Mouse (Mus musculus) limb, embryonic 15.5 days (tissue): ENCODE data around the gene Ankrd28. TPM values are rescaled to one million over a fixed set of nuclear protein-coding genes. Genes with fewer than 3 reads are reported as not detected.

Source experiments
- ATAC-seq: fragments of 200-750 bp; cut with Nextera tagmentation; 2 replicates; pipeline ENCODE4 v1.8.0; 2017; ENCODE audit warnings: low read depth, moderate TSS enrichment; ENCODE audit not compliant: insufficient number of reproducible peaks, low FRiP score, low TSS enrichment
- H3K27ac ChIP-seq: fragments of 300-500 bp; sonication (generic); 2 replicates; pipeline ENCODE4 v1.5.1; 2015; ENCODE audit warnings: moderate library complexity, mild to moderate bottlenecking, inconsistent platforms
- H3K27me3 ChIP-seq: fragments of 300-500 bp; sonication (generic); 2 replicates; pipeline ENCODE4 v1.6.1; 2015; ENCODE audit warnings: inconsistent platforms
- H3K36me3 ChIP-seq: fragments of 300-500 bp; sonication (generic); 2 replicates; pipeline ENCODE4 v1.6.1; 2015; ENCODE audit warnings: inconsistent platforms
- H3K4me1 ChIP-seq: fragments of 300-500 bp; sonication (generic); 2 replicates; pipeline ENCODE4 v1.6.1; 2015; ENCODE audit warnings: inconsistent platforms
- H3K4me2 ChIP-seq: fragments of 300-500 bp; sonication (generic); 2 replicates; pipeline ENCODE4 v1.6.1; 2015; ENCODE audit warnings: mild to moderate bottlenecking, inconsistent platforms
- H3K4me3 ChIP-seq: fragments of 300-500 bp; sonication (generic); 2 replicates; pipeline ENCODE4 v1.5.1; 2015; ENCODE audit warnings: mild to moderate bottlenecking, inconsistent platforms
- H3K9ac ChIP-seq: fragments of 300-500 bp; sonication (generic); 2 replicates; pipeline ENCODE4 v1.6.1; 2015; ENCODE audit warnings: inconsistent platforms
- H3K9me3 ChIP-seq: fragments of 300-500 bp; sonication (generic); 2 replicates; pipeline ENCODE4 v1.6.1; 2016; ENCODE audit warnings: inconsistent platforms
- WGBS: fragments of 180-500 bp; shearing (Covaris S2); methylation state at CpG from one replicate; pipeline ENCODE4 v1.1.7; 2015; 5-methylcytosine and 5-hydroxymethylcytosine counted together
- polyA plus RNA-seq: library from polyadenylated mRNA; unstranded; fragments of >200 nt; fragmentation: Nextera tagmentation; extraction: Ambion mirVana; gene quantifications from 2 replicates; pipeline ENCODE4 v1.2.1, GENCODE M21; 2015

Gene Ankrd28
- polyA plus RNA-seq, 1 experiment from 2014 or later, result 10.0 TPM

- WGBS, result 1% methylated on average over 44 of the region's 44 CpGs
- H3K9me3 ChIP-seq, result no peaks in the 10 kb centered on the region
- ATAC-seq, result peak; percentile 90
- no peaks in the 10 kb centered on the region for H3K27me3 ChIP-seq
- H3K4me2 ChIP-seq, result peak overlapping the region; percentile 44
- H3K4me3 ChIP-seq, result peak overlapping the region; percentile 27
- peak overlapping the region; percentile 98 for H3K27ac ChIP-seq
- peaks cover 4% of the 10 kb centered on the region; the same call in 1 of the 2 replicates for H3K36me3 ChIP-seq
- no peak overlapping the region for H3K9ac ChIP-seq
- H3K4me1 ChIP-seq, result peaks cover 91% of the 10 kb centered on the region
Observed at GRCm38 (mm10) chr14:31661671-31662554, 168.5 kb downstream of the Ankrd28 start.

- peaks cover 85% of the 10 kb centered on the region for H3K4me1 ChIP-seq
- WGBS, result 31% methylated on average over 7 of the region's 7 CpGs
- no peaks in the 10 kb centered on the region for H3K9me3 ChIP-seq
- H3K4me2 ChIP-seq, result no peak overlapping the region; the same call in 1 of the 2 replicates
- peak overlapping the region; percentile 98 for H3K27ac ChIP-seq
- H3K27me3 ChIP-seq, result no peaks in the 10 kb centered on the region
- ATAC-seq, result no peak
- H3K4me3 ChIP-seq, result no peak overlapping the region
- H3K36me3 ChIP-seq, result no peaks in the 10 kb centered on the region
- no peak overlapping the region for H3K9ac ChIP-seq
Observed at GRCm38 (mm10) chr14:31660312-31661093, 169.9 kb downstream of the Ankrd28 start.

GRCm38 (mm10) chr14:31659501-31660181 lies 170.8 kb downstream of the Ankrd28 start:
- Histone ChIP-seq H3K4me3 (no peak overlapping the region), H3K9ac (no peak overlapping the region), H3K36me3 (no peaks in the 10 kb centered on the region), H3K9me3 (no peaks in the 10 kb centered on the region), H3K27me3 (no peaks in the 10 kb centered on the region), H3K27ac (peak overlapping the region; percentile 98), H3K4me2 (no peak overlapping the region), H3K4me1 (peaks cover 80% of the 10 kb centered on the region)
- WGBS, result 15% methylated on average over 10 of the region's 10 CpGs
- 0 out of 2 replicates have a peak, but pooled peaks have one; percentile 26 for ATAC-seq

GRCm38 (mm10) chr14:31658126-31658680 lies 172.2 kb downstream of the Ankrd28 start:
- H3K9me3 ChIP-seq, result no peaks in the 10 kb centered on the region
- H3K27ac ChIP-seq, result peak overlapping the region; percentile 98
- H3K4me1 ChIP-seq, result peaks cover 65% of the 10 kb centered on the region
- H3K36me3 ChIP-seq, result no peaks in the 10 kb centered on the region
- 80% methylated on average over 8 of the region's 8 CpGs for WGBS
- ATAC-seq, result no peak
- no peaks in the 10 kb centered on the region for H3K27me3 ChIP-seq
- H3K9ac ChIP-seq, result no peak overlapping the region
- H3K4me3 ChIP-seq, result no peak overlapping the region
- H3K4me2 ChIP-seq, result no peak overlapping the region

GRCm38 (mm10) chr14:31656857-31657645 lies 173.4 kb downstream of the Ankrd28 start:
- Histone ChIP-seq H3K27ac (peak overlapping the region; percentile 98; the same call in 1 of the 2 replicates), H3K4me3 (no peak overlapping the region), H3K4me2 (no peak overlapping the region), H3K4me1 (peaks cover 54% of the 10 kb centered on the region), H3K36me3 (no peaks in the 10 kb centered on the region), H3K9ac (no peak overlapping the region), H3K27me3 (no peaks in the 10 kb centered on the region), H3K9me3 (no peaks in the 10 kb centered on the region)
- ATAC-seq, result no peak
- 31% methylated on average over 5 of the region's 5 CpGs for WGBS

GRCm38 (mm10) chr14:31656386-31656785 lies 174.1 kb downstream of the Ankrd28 start:
- peaks cover 50% of the 10 kb centered on the region for H3K4me1 ChIP-seq
- H3K27me3 ChIP-seq, result no peaks in the 10 kb centered on the region
- H3K9me3 ChIP-seq, result no peaks in the 10 kb centered on the region
- H3K9ac ChIP-seq, result no peak overlapping the region
- no peak overlapping the region for H3K4me2 ChIP-seq
- H3K27ac ChIP-seq, result no peak overlapping the region
- no peak for ATAC-seq
- H3K36me3 ChIP-seq, result no peaks in the 10 kb centered on the region
- 56% methylated on average over 7 of the region's 7 CpGs for WGBS
- no peak overlapping the region for H3K4me3 ChIP-seq

- H3K27ac ChIP-seq, result no peak overlapping the region
- WGBS, result 84% methylated on average over 14 of the region's 14 CpGs
- no peak overlapping the region for H3K9ac ChIP-seq
- no peak overlapping the region for H3K4me3 ChIP-seq
- no peak for ATAC-seq
- no peaks in the 10 kb centered on the region for H3K9me3 ChIP-seq
- no peak overlapping the region for H3K4me2 ChIP-seq
- no peaks in the 10 kb centered on the region for H3K27me3 ChIP-seq
- peaks cover 3% of the 10 kb centered on the region; the same call in 1 of the 2 replicates for H3K36me3 ChIP-seq
- peaks cover 41% of the 10 kb centered on the region for H3K4me1 ChIP-seq
Observed at GRCm38 (mm10) chr14:31655406-31655805, 175.0 kb downstream of the Ankrd28 start.

GRCm38 (mm10) chr14:31654816-31655215 lies 175.6 kb downstream of the Ankrd28 start:
- Histone ChIP-seq H3K9me3 (no peaks in the 10 kb centered on the region), H3K27me3 (no peaks in the 10 kb centered on the region), H3K9ac (no peak overlapping the region), H3K27ac (no peak overlapping the region), H3K4me2 (no peak overlapping the region), H3K4me3 (no peak overlapping the region), H3K36me3 (peaks cover 3% of the 10 kb centered on the region; the same call in 1 of the 2 replicates), H3K4me1 (peaks cover 36% of the 10 kb centered on the region)
- no peak for ATAC-seq
- WGBS, result 81% methylated on average over 5 of the region's 5 CpGs

GRCm38 (mm10) chr14:31653101-31653875 lies 177.2 kb downstream of the Ankrd28 start:
- no peak for ATAC-seq
- peaks cover 21% of the 10 kb centered on the region for H3K4me1 ChIP-seq
- no peaks in the 10 kb centered on the region for H3K27me3 ChIP-seq
- no peak overlapping the region for H3K27ac ChIP-seq
- peaks cover 3% of the 10 kb centered on the region; the same call in 1 of the 2 replicates for H3K36me3 ChIP-seq
- H3K9ac ChIP-seq, result no peak overlapping the region
- no peaks in the 10 kb centered on the region for H3K9me3 ChIP-seq
- WGBS, result 77% methylated on average over 14 of the region's 14 CpGs
- H3K4me2 ChIP-seq, result no peak overlapping the region
- no peak overlapping the region for H3K4me3 ChIP-seq

GRCm38 (mm10) chr14:31652624-31653023 lies 177.8 kb downstream of the Ankrd28 start:
- Histone ChIP-seq H3K4me3 (no peak overlapping the region), H3K27me3 (no peaks in the 10 kb centered on the region), H3K9me3 (no peaks in the 10 kb centered on the region), H3K4me1 (peaks cover 14% of the 10 kb centered on the region), H3K9ac (no peak overlapping the region), H3K27ac (no peak overlapping the region), H3K36me3 (peaks cover 3% of the 10 kb centered on the region; the same call in 1 of the 2 replicates), H3K4me2 (no peak overlapping the region)
- 90% methylated on average over 1 of the region's 1 CpGs for WGBS
- no peak for ATAC-seq
